Mouse (Mus musculus): ENCODE data around the gene Ssc5d.

DNA sequence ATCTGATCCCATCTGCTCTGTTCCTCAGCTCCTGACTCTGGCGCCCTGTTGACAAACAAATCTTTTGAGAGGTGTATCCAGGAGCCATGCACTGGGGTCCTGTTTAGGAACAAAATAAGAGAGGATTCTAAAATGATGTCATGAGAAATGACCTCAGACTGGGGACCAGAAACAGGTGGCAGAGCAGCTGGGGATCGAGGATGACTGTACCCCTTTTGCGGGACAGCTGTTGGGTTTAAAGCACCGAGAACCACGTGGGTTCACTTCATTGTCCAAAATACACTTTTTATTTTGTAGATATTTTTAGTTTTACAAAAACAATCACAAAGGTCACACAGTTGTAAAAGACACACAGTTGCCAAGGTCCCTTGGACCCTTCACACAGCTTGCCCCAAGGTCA, 39.4 kb downstream of the Ssc5d start:
- no peak for TF ChIP-seq POLR2A (IDR thresholded peaks at IDR 0.05; ENCODE audit: borderline replicate concordance, extremely low read depth, low read depth, low read length)
- no peak for TF ChIP-seq CTCF (IDR thresholded peaks at IDR 0.05; ENCODE audit: insufficient read depth, low read length)

Data from lung, adult 2 months (tissue).